Mouse (Mus musculus) kidney, postnatal 14 days (tissue): ENCODE measurements around the gene Mroh8.

Source experiments
- DNase-seq: peaks from one replicate; pipeline ENCODE4 v3.0.0; 2022; ENCODE audit warnings: mixed read lengths

Gene Mroh8

GRCm38 (mm10) chr2:157279416-157279800 lies at the start of gene Mroh8:
Gene Mroh8 (minus strand): TSS chr2:157279549.
- no peak for DNase-seq

GRCm38 (mm10) chr2:157328570-157328969 lies 49.2 kb upstream of the Mroh8 start:
- no peak for DNase-seq

- DNase-seq = no peak
These were observed 48.8 kb upstream of the Mroh8 start for GRCm38 (mm10) chr2:157328106-157328505.

GRCm38 (mm10) chr2:157325238-157325637 lies 45.9 kb upstream of the Mroh8 start:
- DNase-seq = no peak

- no peak for DNase-seq
These were observed 42.8 kb upstream of the Mroh8 start for GRCm38 (mm10) chr2:157322029-157322766.

GRCm38 (mm10) chr2:157320886-157321285 lies 41.5 kb upstream of the Mroh8 start:
- DNase-seq = peak; percentile 47

GRCm38 (mm10) chr2:157320135-157320534 lies 40.8 kb upstream of the Mroh8 start:
- no peak for DNase-seq

- no peak for DNase-seq
These were observed 37.9 kb upstream of the Mroh8 start for GRCm38 (mm10) chr2:157317220-157317619.

- DNase-seq = no peak
These were observed 37.1 kb upstream of the Mroh8 start for GRCm38 (mm10) chr2:157316358-157316933.

GRCm38 (mm10) chr2:157315486-157315885 lies 36.1 kb upstream of the Mroh8 start:
- DNase-seq = no peak

- DNase-seq = no peak
These were observed 35.0 kb upstream of the Mroh8 start for GRCm38 (mm10) chr2:157314310-157314709.

- DNase-seq = no peak
These were observed 34.4 kb upstream of the Mroh8 start for GRCm38 (mm10) chr2:157313718-157314117.

GRCm38 (mm10) chr2:157310963-157311637 lies 31.8 kb upstream of the Mroh8 start:
- DNase-seq = no peak

GRCm38 (mm10) chr2:157309611-157310010 lies 30.3 kb upstream of the Mroh8 start:
- no peak for DNase-seq

GRCm38 (mm10) chr2:157308273-157308917 lies 29.0 kb upstream of the Mroh8 start:
- DNase-seq = no peak

- DNase-seq = no peak
These were observed 28.4 kb upstream of the Mroh8 start for GRCm38 (mm10) chr2:157307715-157308265.

GRCm38 (mm10) chr2:157306091-157307032 lies 27.0 kb upstream of the Mroh8 start:
- DNase-seq = no peak

- DNase-seq = no peak
These were observed 23.7 kb upstream of the Mroh8 start for GRCm38 (mm10) chr2:157303096-157303495.

- DNase-seq = no peak
These were observed 20.7 kb upstream of the Mroh8 start for GRCm38 (mm10) chr2:157300051-157300450.

- no peak for DNase-seq
These were observed 16.8 kb upstream of the Mroh8 start for GRCm38 (mm10) chr2:157296105-157296689.

GRCm38 (mm10) chr2:157292093-157292492 lies 12.7 kb upstream of the Mroh8 start:
- peak; percentile 81 for DNase-seq

- DNase-seq = no peak
These were observed 9.6 kb upstream of the Mroh8 start for GRCm38 (mm10) chr2:157288996-157289395.
